ENCODE assay signal across 12 mouse cellular contexts in genomic region chr14:79488531-79488930, GRCm38 (mm10). TPM values are rescaled to one million over a fixed set of nuclear protein-coding genes. Genes with fewer than 3 reads are reported as not detected.
DNase-seq lines count a peak whose midpoint lies in the region; TF ChIP-seq lines count a peak whose summit lies in the region.
"Had no signal": no experiment of that assay in that cellular context is flagged by ENCODE, and none has a peak within 500 bp of the region (broad histone marks: within the 10 kb centered on the region; RNA-seq: fewer than 3 reads in every experiment).

No protein-coding gene starts in this region.

- no peaks in the 10 kb centered on the region for H3K27me3 ChIP-seq in heart, adult 2 months (ENCODE audit: control insufficient read depth, insufficient read depth, low read length)
- no peaks in the 10 kb centered on the region for H3K27me3 ChIP-seq in heart, embryonic 10.5 days (ENCODE audit: insufficient read depth, poor library complexity, severe bottlenecking)

- no peak for TF ChIP-seq CTCF in heart, adult 2 months (IDR thresholded peaks at IDR 0.05)

- H3K79me2 ChIP-seq in heart, adult 2 months (replicated peaks; ENCODE audit: control insufficient read depth, insufficient read depth, low read length) = peaks cover 6% of the 10 kb centered on the region

- H3K27ac ChIP-seq in heart, adult 2 months = peak overlapping the region; percentile 89
- no peak overlapping the region for H3K27ac ChIP-seq in heart, embryonic 10.5 days
- H3K27ac ChIP-seq in brown adipose tissue, adult 24 weeks (replicated peaks; ENCODE audit: low read depth, low read length) = peak overlapping the region; percentile 23; the same call in 1 of the 2 replicates

- H3K4me1 ChIP-seq in heart, adult 2 months (ENCODE audit: control insufficient read depth, insufficient read depth, low read length) = peaks cover 20% of the 10 kb centered on the region
- H3K4me1 ChIP-seq in heart, embryonic 10.5 days = peaks cover 34% of the 10 kb centered on the region
- peaks cover 28% of the 10 kb centered on the region for H3K4me1 ChIP-seq in brown adipose tissue, adult 24 weeks (ENCODE audit: control insufficient read depth, insufficient read depth, insufficient read length, low read length)

- H3K9ac ChIP-seq in heart, adult 2 months (ENCODE audit: low read depth, low read length) = no peak overlapping the region
- H3K9ac ChIP-seq: liver, embryonic 14.5 days had no signal

- no peak overlapping the region; the same call in 1 of the 2 replicates for H3K4me3 ChIP-seq in heart, adult 2 months
- no peak overlapping the region for H3K4me3 ChIP-seq in heart, embryonic 10.5 days
- no peak overlapping the region for H3K4me3 ChIP-seq in brown adipose tissue, adult 24 weeks (ENCODE audit: insufficient read depth, low read depth, low read length)

- H3K9me3 ChIP-seq in heart, embryonic 10.5 days = no peaks in the 10 kb centered on the region

- DNase-seq in heart, adult 2 months = peak; percentile 73 to 80
- no peak for DNase-seq in heart, embryonic 10.5 days (ENCODE audit: low spot score)
- DNase-seq in heart, postnatal 10 days = peak; percentile 46 to 51
- peak; percentile 78 for DNase-seq in lung, postnatal 25 days (ENCODE audit: low spot score)
- no peak for DNase-seq in T-cell, adult 2 months (ENCODE audit: low spot score)
- no peak for DNase-seq in layer of hippocampus, adult 9-10 months (ENCODE audit: low spot score)
- DNase-seq: layer of hippocampus, postnatal 36 days; right cerebral cortex, postnatal 14 days; thymus, adult 18-20 months had no signal

- WGBS in heart, adult 2 months = 49% methylated on average over 9 of the region's 9 CpGs
- WGBS in heart, embryonic 10.5 days = 82% methylated on average over 9 of the region's 9 CpGs

- no peak for TF ChIP-seq EP300 in heart, adult 2 months (IDR thresholded peaks at IDR 0.05; ENCODE audit: insufficient read depth, low read depth, low read length)

- TF ChIP-seq POLR2A in heart, adult 2 months (IDR thresholded peaks at IDR 0.05; ENCODE audit: insufficient read depth, low read depth, low read length) = 0 out of 2 replicates have a peak, but pooled peaks have one; percentile 31

- intact Hi-C loops in heart, adult 2 months (cut with DNase I) = loop anchor here (2.0 kb wide), 1 partner anchor 98 kb away; the partner anchor contains the start of gene Sugt1
- intact Hi-C loops in heart, postnatal 10 days (cut with DNase I) = loop anchor here (10.0 kb wide), 1 partner anchor 46 kb away; no protein-coding TSS in a partner anchor

- H3K36me3 ChIP-seq in heart, adult 2 months (ENCODE audit: control insufficient read depth, insufficient read depth, low read length) = peaks cover 9% of the 10 kb centered on the region
- peaks cover 2% of the 10 kb centered on the region for H3K36me3 ChIP-seq in heart, embryonic 10.5 days

RNA-seq across cellular contexts. Expression of gene Wbp4, which starts 7.2 kb away (rescaled TPM):
- 10 to 100 TPM; 22.0 to 22.7 TPM for total RNA-seq in heart, adult 2 months (2021)
- 3.7 and 7.0 TPM in 2 replicates for polyA plus RNA-seq in heart, adult 2 months (2012; rRNA removed)
- 28.4 and 33.6 TPM in 2 replicates for polyA plus RNA-seq in heart, embryonic 10.5 days (2016; fragmentation: Nextera tagmentation; extraction: Ambion mirVana)
- 25.0 and 28.1 TPM in 2 replicates for polyA plus RNA-seq in brown adipose tissue, adult 24 weeks (2012; ENCODE audit: insufficient read depth, insufficient read length, missing spikeins)
- total RNA-seq in heart, postnatal 10 days (2021) = 10 to 100 TPM; 22.8 to 24.8 TPM

RNA-seq across cellular contexts. Expression of gene Elf1, which starts 7.5 kb away (rescaled TPM):
- 10 to 100 TPM; 13.3 to 13.7 TPM for total RNA-seq in heart, adult 2 months (2021)
- polyA plus RNA-seq in heart, adult 2 months (2012; rRNA removed) = 6.6 and 11.3 TPM in 2 replicates
- polyA plus RNA-seq in heart, embryonic 10.5 days (2016; fragmentation: Nextera tagmentation; extraction: Ambion mirVana) = 7.4 and 7.5 TPM in 2 replicates
- polyA plus RNA-seq in brown adipose tissue, adult 24 weeks (2012; ENCODE audit: insufficient read depth, insufficient read length, missing spikeins) = 10.0 and 11.5 TPM in 2 replicates
- 10 to 100 TPM; 21.3 to 23.3 TPM for total RNA-seq in heart, postnatal 10 days (2021)

RNA-seq across cellular contexts. Expression of gene Kbtbd6, which starts 36.9 kb away (rescaled TPM):
- total RNA-seq in heart, adult 2 months (2021) = under 1 TPM; 0.10 to 0.14 TPM
- polyA plus RNA-seq in heart, adult 2 months (2012; rRNA removed) = 0.08 and 0.20 TPM in 2 replicates
- 2.9 and 3.8 TPM in 2 replicates for polyA plus RNA-seq in heart, embryonic 10.5 days (2016; fragmentation: Nextera tagmentation; extraction: Ambion mirVana)
- polyA plus RNA-seq in brown adipose tissue, adult 24 weeks (2012; ENCODE audit: insufficient read depth, insufficient read length, missing spikeins) = not detected in 2 replicates
- under 1 TPM; 0.37 to 0.62 TPM for total RNA-seq in heart, postnatal 10 days (2021)
- total RNA-seq: monocyte, adult 5-6 weeks had no signal

Comparison
In these comparisons a context has a peak if more than half of its experiments do, and no peak if none do; other contexts are left out.
1. DNase-seq: peak in heart, adult 2 months (2 of 2), heart, postnatal 10 days (2 of 2) and lung, postnatal 25 days (single experiment); none in heart, embryonic 10.5 days (single experiment), T-cell, adult 2 months (single experiment) and layer of hippocampus, adult 9-10 months (single experiment).